Mouse (Mus musculus) testis, adult 2 months (tissue): ENCODE data around the gene Tmem129. TPM values are rescaled to one million over a fixed set of nuclear protein-coding genes. Genes with fewer than 3 reads are reported as not detected.

ENCODE experiments used
- H3K27ac ChIP-seq: fragments of 200-500 bp; 2 replicates; pipeline ENCODE4 v1.5.1; 2012; ENCODE audit warnings: low read depth, low read length; ENCODE audit not compliant: control insufficient read depth, insufficient read depth
- H3K27me3 ChIP-seq: fragments of 200-500 bp; 2 replicates; pipeline ENCODE4 v1.6.1; 2012; ENCODE audit warnings: mild to moderate bottlenecking, low read length, moderate library complexity; ENCODE audit not compliant: control insufficient read depth, insufficient read depth
- H3K36me3 ChIP-seq: fragments of 200-500 bp; 2 replicates; pipeline ENCODE4 v1.6.1; 2012; ENCODE audit warnings: mild to moderate bottlenecking, low read length; ENCODE audit not compliant: control insufficient read depth, insufficient read depth
- H3K4me1 ChIP-seq: fragments of 200-500 bp; 2 replicates; pipeline ENCODE4 v1.6.1; 2012; ENCODE audit warnings: low read length; ENCODE audit not compliant: control insufficient read depth, insufficient read depth
- H3K4me3 ChIP-seq: fragments of 200-500 bp; 2 replicates; pipeline ENCODE4 v1.5.1; 2012; ENCODE audit warnings: low read depth, mild to moderate bottlenecking, low read length, moderate library complexity, mixed read lengths; ENCODE audit not compliant: control insufficient read depth
- CTCF ChIP-seq: fragments of 200-500 bp; IDR thresholded peaks from 2 replicates; pipeline ENCODE4 v1.5.1; 2012; ENCODE audit warnings: low read depth, mild to moderate bottlenecking, inconsistent platforms, low read length, moderate library complexity; ENCODE audit not compliant: control insufficient read depth, insufficient read depth, insufficient replicate concordance
- POLR2A ChIP-seq: fragments of 200-500 bp; IDR thresholded peaks from 2 replicates; pipeline ENCODE4 v1.6.1; 2012; ENCODE audit warnings: low read depth, mild to moderate bottlenecking, inconsistent platforms, low read length, moderate library complexity; ENCODE audit not compliant: control insufficient read depth
- polyA plus RNA-seq: library from polyadenylated mRNA; depleted of rRNA; stranded (reverse); fragments of >200 nt; gene quantifications from 2 replicates; pipeline ENCODE4 v1.2.3, GENCODE M21; 2012; rRNA removed

Tmem129 gene
- 50.6 and 56.1 TPM in 2 replicates for polyA plus RNA-seq

DNA sequence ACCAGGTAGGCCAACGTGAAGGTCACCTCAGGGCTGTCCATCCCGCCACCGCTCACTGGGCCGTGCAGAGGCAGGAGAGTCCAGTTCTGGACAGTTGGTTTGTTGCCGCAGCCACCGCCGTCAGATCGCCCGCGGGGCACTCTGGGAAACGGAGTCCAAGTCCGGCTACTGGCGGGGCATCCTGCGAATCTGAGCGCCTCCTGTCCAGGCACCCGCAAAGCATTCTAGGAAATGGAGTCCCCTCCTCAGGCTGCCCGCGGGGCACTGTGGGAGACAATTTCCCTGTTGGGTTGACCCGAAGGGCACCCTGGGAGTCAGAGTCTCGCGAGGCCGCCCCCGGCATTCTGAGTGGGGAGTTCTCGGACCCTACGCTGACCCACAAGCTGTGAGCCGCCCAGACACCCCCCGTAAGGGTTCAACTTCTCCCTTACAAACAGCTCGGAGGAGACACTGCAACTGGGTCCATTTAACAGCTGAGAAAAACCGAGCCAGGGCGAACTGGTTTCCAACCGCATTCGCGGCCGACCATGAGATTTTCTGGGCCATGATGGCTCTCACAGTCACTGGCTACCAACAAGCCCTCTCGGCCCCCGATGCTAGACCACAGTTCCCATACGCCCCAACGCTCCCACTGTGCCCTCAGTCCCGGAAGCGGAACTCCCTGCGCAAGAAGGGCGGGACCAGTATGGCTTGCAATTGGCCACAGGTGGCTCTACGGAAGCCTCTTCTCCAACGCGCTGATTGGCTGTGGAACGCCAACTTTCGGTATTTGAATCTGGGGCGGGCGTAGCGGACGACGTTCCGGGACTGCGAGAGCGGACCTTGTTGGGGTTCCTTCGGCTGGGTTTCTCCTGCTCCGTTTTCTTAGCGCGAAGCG is at the start of gene Tmem129, which contains the start of gene Tacc3:
Tmem129 (minus strand) TSS at position 630 of the 877 bp plus-strand sequence.
Tacc3 (plus strand) TSS at position 342 of the 877 bp plus-strand sequence.
- H3K4me1 ChIP-seq = peaks cover 7% of the 10 kb centered on the region
- peaks cover 6% of the 10 kb centered on the region for H3K36me3 ChIP-seq
- peak within 1 kb of the TSS; percentile 99 for H3K27ac ChIP-seq
- peak within 1 kb of the TSS; percentile 94 for H3K4me3 ChIP-seq
- TF ChIP-seq CTCF (no peak), POLR2A (peak; percentile 94)
- H3K27me3 ChIP-seq = no peaks in the 10 kb centered on the region

DNA sequence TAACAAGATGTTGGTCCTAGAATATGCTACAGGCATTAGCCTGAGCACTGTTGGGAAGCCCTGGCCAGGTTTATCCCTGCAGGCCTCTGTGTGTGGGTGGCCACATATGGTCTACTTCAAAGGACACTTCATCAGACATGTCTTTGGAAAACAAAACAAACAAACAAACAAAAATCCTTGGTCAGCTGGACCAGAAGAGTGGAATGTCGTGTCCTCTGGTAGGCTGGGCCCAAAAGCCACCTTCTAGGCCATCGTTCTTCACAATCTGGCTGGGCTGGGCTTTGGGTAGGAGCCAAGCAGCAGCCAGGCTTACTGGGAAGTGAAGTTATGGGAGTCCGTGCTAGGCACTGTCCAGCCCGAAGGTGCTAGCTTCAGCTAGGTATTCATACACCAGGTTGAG is 48.9 kb upstream of the Tmem129 start:
- no peaks in the 10 kb centered on the region for H3K4me1 ChIP-seq
- no peaks in the 10 kb centered on the region for H3K27me3 ChIP-seq
- no peak overlapping the region for H3K4me3 ChIP-seq
- TF ChIP-seq POLR2A = no peak
- TF ChIP-seq CTCF = no peak
- H3K27ac ChIP-seq = no peak overlapping the region
- H3K36me3 ChIP-seq = no peaks in the 10 kb centered on the region

DNA sequence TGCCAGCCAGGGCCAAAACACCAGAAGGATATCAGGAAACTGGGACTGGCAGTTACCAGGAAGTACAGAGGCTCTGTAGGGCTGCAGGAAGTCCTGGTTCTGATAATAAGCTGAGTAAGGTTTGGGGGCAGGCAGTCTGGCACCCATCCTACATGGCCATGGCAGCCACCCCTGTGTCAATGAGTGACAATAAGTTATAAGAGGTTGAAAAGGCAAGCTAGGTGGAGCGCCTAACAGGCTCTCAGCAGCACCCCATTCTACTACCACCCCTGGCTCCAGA is 48.1 kb upstream of the Tmem129 start:
- Histone ChIP-seq H3K27me3 (no peaks in the 10 kb centered on the region), H3K36me3 (no peaks in the 10 kb centered on the region), H3K27ac (no peak overlapping the region), H3K4me3 (no peak overlapping the region), H3K4me1 (no peaks in the 10 kb centered on the region)
- no peak for TF ChIP-seq CTCF
- TF ChIP-seq POLR2A = no peak

DNA sequence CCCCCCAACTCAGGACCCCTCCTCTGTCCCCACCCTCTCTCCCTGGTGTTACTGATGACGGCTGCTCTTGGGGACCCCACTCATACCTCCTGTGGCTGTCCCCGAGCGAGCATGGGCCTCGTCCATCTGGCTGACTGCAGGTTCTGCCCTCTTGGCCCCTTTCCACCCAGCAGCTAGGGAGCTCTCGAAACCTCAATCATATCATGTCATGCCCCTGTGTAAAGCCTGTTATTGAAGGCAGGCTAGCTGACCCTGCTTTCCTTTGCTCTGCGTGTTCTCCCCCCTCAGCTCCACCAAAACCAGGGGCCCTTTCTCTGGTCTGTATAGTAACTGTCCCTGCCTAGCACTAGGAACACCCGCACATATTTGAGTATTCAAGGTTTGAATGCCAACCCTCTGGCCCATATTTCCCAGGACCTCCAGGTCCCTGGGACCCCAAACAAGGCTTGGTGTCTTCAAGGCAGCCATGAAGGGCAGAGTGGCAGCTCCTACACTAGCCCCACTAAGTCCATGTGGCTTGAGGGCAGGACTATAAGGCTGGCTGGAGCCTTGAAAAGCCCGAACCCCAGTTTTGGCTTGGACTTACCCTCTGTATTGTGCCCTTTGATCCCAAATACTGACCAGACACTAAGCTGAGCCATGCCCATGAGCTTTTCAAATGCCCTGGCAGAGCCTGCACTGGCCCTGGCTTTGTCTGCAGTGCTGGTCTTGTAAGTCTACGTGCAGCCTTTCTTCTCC is 47.6 kb upstream of the Tmem129 start:
- TF ChIP-seq CTCF = no peak
- TF ChIP-seq POLR2A = no peak
- H3K27ac ChIP-seq = no peak overlapping the region
- H3K4me3 ChIP-seq = no peak overlapping the region
- no peaks in the 10 kb centered on the region for H3K36me3 ChIP-seq
- no peaks in the 10 kb centered on the region for H3K27me3 ChIP-seq
- H3K4me1 ChIP-seq = no peaks in the 10 kb centered on the region

DNA sequence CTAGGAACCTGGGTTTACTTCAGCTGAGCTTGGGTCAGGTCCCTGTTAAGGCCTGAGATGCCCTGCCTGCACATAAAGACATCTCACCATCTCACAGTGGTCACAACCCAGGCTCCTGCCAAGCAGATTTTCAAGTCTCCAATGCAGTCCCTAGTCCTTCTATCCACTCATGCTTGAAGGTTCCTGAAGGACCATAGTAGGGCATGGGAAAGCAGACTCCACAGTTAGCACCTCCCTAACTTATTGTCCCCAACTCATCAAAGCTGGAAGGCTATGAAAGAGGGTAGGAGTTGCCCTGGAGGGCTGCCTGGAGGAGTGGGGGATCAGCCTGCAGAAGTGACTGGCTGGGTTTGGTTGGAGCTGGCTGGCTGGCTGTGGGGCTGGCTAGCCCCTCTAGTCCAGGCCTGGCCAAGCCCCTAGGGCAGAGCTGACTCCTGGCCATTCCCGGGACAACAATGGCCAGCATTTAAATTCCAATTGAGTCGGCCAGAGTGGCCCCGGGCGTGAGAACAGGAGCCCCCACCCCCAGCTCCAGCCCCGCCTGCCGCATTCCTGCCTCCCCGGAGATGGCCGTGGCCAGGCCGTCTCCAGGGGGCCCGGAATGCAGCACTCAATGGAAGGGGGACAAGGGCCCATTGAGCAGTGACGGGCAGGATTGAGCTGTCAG is 46.9 kb upstream of the Tmem129 start:
- no peak overlapping the region for H3K27ac ChIP-seq

DNA sequence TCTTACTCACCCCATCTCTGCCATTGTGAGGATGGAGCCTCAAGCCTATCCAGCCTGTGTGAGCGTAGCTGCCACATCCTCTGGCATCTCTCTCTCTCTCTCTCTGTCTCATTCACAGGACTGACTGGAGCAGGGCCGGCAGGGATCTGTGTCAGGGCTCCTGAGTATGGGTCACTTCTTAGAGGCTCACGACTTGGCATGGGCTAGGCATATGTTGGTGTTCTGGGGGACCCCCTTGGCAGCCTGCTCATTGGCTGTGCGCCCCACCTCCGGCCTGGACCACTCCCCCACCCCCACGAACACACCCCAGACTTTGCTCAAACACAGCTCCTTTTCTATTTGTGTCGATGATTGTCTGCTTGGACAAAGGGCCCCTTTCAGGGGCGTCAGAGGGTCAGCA is 45.8 kb upstream of the Tmem129 start:
- H3K27me3 ChIP-seq = no peaks in the 10 kb centered on the region
- H3K27ac ChIP-seq = no peak overlapping the region
- H3K4me3 ChIP-seq = no peak overlapping the region
- no peaks in the 10 kb centered on the region for H3K36me3 ChIP-seq
- no peak for TF ChIP-seq CTCF
- TF ChIP-seq POLR2A = no peak
- H3K4me1 ChIP-seq = no peaks in the 10 kb centered on the region

More for the DNA sequence above, 46.9 kb upstream of the Tmem129 start:
- no peaks in the 10 kb centered on the region for H3K36me3 ChIP-seq
- TF ChIP-seq POLR2A (no peak), CTCF (no peak)
- H3K4me3 ChIP-seq = no peak overlapping the region
- H3K4me1 ChIP-seq = no peaks in the 10 kb centered on the region
- no peaks in the 10 kb centered on the region for H3K27me3 ChIP-seq

DNA sequence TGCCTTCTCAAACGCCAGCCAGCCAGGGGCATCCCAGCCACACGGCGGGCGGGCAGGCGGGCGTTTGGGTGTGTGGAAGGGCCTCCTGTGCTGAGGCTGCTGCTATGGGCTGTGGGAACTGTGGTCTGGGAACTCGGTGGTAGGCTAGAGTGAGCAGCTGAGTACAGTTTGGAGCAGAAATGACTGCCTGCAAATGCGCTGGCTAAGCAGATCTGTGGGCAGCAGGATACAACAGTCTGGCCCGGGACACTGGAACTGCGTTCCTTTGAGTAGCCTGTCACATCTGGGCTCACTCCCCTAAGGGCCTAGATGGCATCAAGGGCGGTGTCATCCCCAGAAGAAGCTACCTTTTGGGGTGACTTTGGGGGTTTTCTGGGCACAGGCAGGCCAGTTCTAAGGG is 43.6 kb upstream of the Tmem129 start:
- Histone ChIP-seq H3K27me3 (no peaks in the 10 kb centered on the region), H3K36me3 (no peaks in the 10 kb centered on the region), H3K4me3 (no peak overlapping the region), H3K27ac (no peak overlapping the region), H3K4me1 (no peaks in the 10 kb centered on the region)
- TF ChIP-seq POLR2A (no peak), CTCF (no peak)
